Mouse (Mus musculus) gastrocnemius, adult 2 months (tissue): ENCODE data around the gene Apc2. TPM values are rescaled to one million over a fixed set of nuclear protein-coding genes. Genes with fewer than 3 reads are reported as not detected.

Experiments
- DNase-seq: peaks from one replicate; pipeline ENCODE4 v3.0.0; 2022
- H3K27ac ChIP-seq: fragments of 200-600 bp; 2 replicates; pipeline ENCODE4 v1.8.1; 2022; ENCODE audit warnings: mild to moderate bottlenecking
- H3K4me3 ChIP-seq: fragments of 200-600 bp; 2 replicates; pipeline ENCODE4 v1.8.1; 2022; ENCODE audit warnings: mild to moderate bottlenecking, moderate library complexity
- CTCF ChIP-seq: fragments of 200-600 bp; IDR thresholded peaks from 2 replicates; pipeline ENCODE4 v1.8.1; 2022; ENCODE audit warnings: antibody characterized with exemption, mild to moderate bottlenecking, moderate library complexity
- intact Hi-C: fragments of 180-260 bp; cut with DNase I; formaldehyde crosslinking; loops from one replicate; pipeline ENCODE4 v1.15.1; 2025
- microRNA-seq: library from miRNA; unstranded; fragments of <30 nt; microRNA quantifications from one replicate; pipeline ENCODE4 v1.2.0, GENCODE M21; 2021
- total RNA-seq, 2 experiments: library from RNA; stranded (reverse); gene quantifications; 2 replicates each; pipeline ENCODE4 v1.2.3; 2021

The Apc2 gene
- total RNA-seq, 2 experiments from 2014 or later = 0.20 to 0.77 TPM

- Histone ChIP-seq H3K4me3 (peak overlapping the region; percentile 72), H3K27ac (peak overlapping the region; percentile 88)
- DNase-seq = peak; percentile 77
- TF ChIP-seq CTCF = no peak
- intact Hi-C loops = no loop called here
These were observed 51.8 kb downstream of the Apc2 start for GRCm38 (mm10) chr10:80347514-80347967.

GRCm38 (mm10) chr10:80348244-80348781 lies 52.5 kb downstream of the Apc2 start, which contains the start of gene Adamtsl5:
Adamtsl5 (minus strand) TSS chr10:80348412.
- H3K27ac ChIP-seq = peak within 1 kb of the TSS; percentile 88
- TF ChIP-seq CTCF = peak; percentile 93
- intact Hi-C loops = loop anchor here (1.0 kb wide), 1 partner anchor 53 kb away; the partner anchor contains the start of gene Apc2
- DNase-seq = peak; percentile 89
- peak within 1 kb of the TSS; percentile 72 for H3K4me3 ChIP-seq

GRCm38 (mm10) chr10:80348981-80349380 lies 53.2 kb downstream of the Apc2 start:
- no peak for TF ChIP-seq CTCF
- intact Hi-C loops = loop anchor here (1.0 kb wide), 1 partner anchor 54 kb away; the partner anchor contains the start of gene Apc2
- DNase-seq = peak; percentile 73
- peak overlapping the region; percentile 72 for H3K4me3 ChIP-seq
- peak overlapping the region; percentile 88 for H3K27ac ChIP-seq

- Histone ChIP-seq H3K4me3 (no peak overlapping the region), H3K27ac (no peak overlapping the region)
- TF ChIP-seq CTCF = peak; percentile 98
- intact Hi-C loops = loop anchor here (1.0 kb wide), 1 partner anchor 24 kb away; no protein-coding TSS in a partner anchor
- DNase-seq = peak; percentile 90
These were observed 54.5 kb downstream of the Apc2 start for GRCm38 (mm10) chr10:80350292-80350691.

- no peak overlapping the region for H3K4me3 ChIP-seq
- intact Hi-C loops = no loop called here
- no peak for DNase-seq
- TF ChIP-seq CTCF = no peak
- H3K27ac ChIP-seq = no peak overlapping the region
These were observed 56.1 kb downstream of the Apc2 start for GRCm38 (mm10) chr10:80351896-80352295.

- Histone ChIP-seq H3K27ac (no peak overlapping the region), H3K4me3 (no peak overlapping the region)
- intact Hi-C loops = no loop called here
- no peak for DNase-seq
- TF ChIP-seq CTCF = no peak
These were observed 57.0 kb downstream of the Apc2 start for GRCm38 (mm10) chr10:80352727-80353126.

- TF ChIP-seq CTCF = no peak
- Histone ChIP-seq H3K27ac (no peak overlapping the region), H3K4me3 (no peak overlapping the region)
- no peak for DNase-seq
- intact Hi-C loops = no loop called here
These were observed 59.7 kb downstream of the Apc2 start for GRCm38 (mm10) chr10:80355431-80355830.

GRCm38 (mm10) chr10:80356001-80356682 lies 60.4 kb downstream of the Apc2 start, which contains the start of gene Plk5:
Plk5 (plus strand) TSS chr10:80356459.
- H3K4me3 ChIP-seq = peak within 1 kb of the TSS; percentile 44
- DNase-seq = no peak
- TF ChIP-seq CTCF = no peak
- intact Hi-C loops = no loop called here
- H3K27ac ChIP-seq = no peak within 1 kb of the TSS

GRCm38 (mm10) chr10:80356737-80357136 lies 61.0 kb downstream of the Apc2 start:
- TF ChIP-seq CTCF = no peak
- intact Hi-C loops = no loop called here
- Histone ChIP-seq H3K27ac (no peak overlapping the region), H3K4me3 (peak overlapping the region; percentile 44)
- no peak for DNase-seq

- intact Hi-C loops = no loop called here
- H3K4me3 ChIP-seq = peak overlapping the region; percentile 54; the same call in 1 of the 2 replicates
These were observed 61.6 kb downstream of the Apc2 start for GRCm38 (mm10) chr10:80357336-80357735.

GRCm38 (mm10) chr10:80357994-80358639 lies 62.3 kb downstream of the Apc2 start:
- Histone ChIP-seq H3K4me3 (peak overlapping the region; percentile 54), H3K27ac (no peak overlapping the region)
- DNase-seq = peak; percentile 57
- peak; percentile 4; the same call in 1 of the 2 replicates for TF ChIP-seq CTCF
- intact Hi-C loops = no loop called here

More at GRCm38 (mm10) chr10:80357336-80357735, 61.6 kb downstream of the Apc2 start:
- no peak for TF ChIP-seq CTCF
- no peak for DNase-seq
- no peak overlapping the region for H3K27ac ChIP-seq

GRCm38 (mm10) chr10:80363734-80364133 lies 68.0 kb downstream of the Apc2 start:
- H3K27ac ChIP-seq = no peak overlapping the region
- no peak overlapping the region for H3K4me3 ChIP-seq
- no peak for DNase-seq
- intact Hi-C loops = no loop called here
- no peak for TF ChIP-seq CTCF

GRCm38 (mm10) chr10:80365736-80366135 lies 70.0 kb downstream of the Apc2 start:
- Histone ChIP-seq H3K4me3 (no peak overlapping the region), H3K27ac (no peak overlapping the region)
- TF ChIP-seq CTCF = no peak
- no peak for DNase-seq
- intact Hi-C loops = no loop called here

Small RNA genes lying within 50 kb of the gene (microRNA-seq; reads per million reads assigned to microRNA genes)
- gene Mir6911 = not detected

Other genes starting within 250 kb of the Apc2 start
- gene Gpx4, start 248.8 kb upstream of the Apc2 start, total RNA-seq = 100 to 1,000 TPM; 552 to 603 TPM
- gene Sbno2, start 190.4 kb upstream of the Apc2 start, total RNA-seq = 1 to 10 TPM; 6.2 to 7.1 TPM
- gene Stk11, start 180.2 kb upstream of the Apc2 start, total RNA-seq = 100 to 1,000 TPM; 144 to 153 TPM
- gene Atp5d, start 157.3 kb upstream of the Apc2 start, total RNA-seq = 100 to 1,000 TPM; 535 to 725 TPM
- 1 to 10 TPM; 1.8 to 2.3 TPM for gene Cbarp, start 155.1 kb upstream of the Apc2 start, total RNA-seq
- gene Midn, start 147.7 kb upstream of the Apc2 start, total RNA-seq = 10 to 100 TPM; 34.3 to 39.8 TPM
- gene Cirbp, start 130.0 kb upstream of the Apc2 start, total RNA-seq = 10 to 100 TPM; 22.1 to 30.7 TPM
- 1 to 10 TPM; 6.6 to 7.1 TPM for gene 1600002K03Rik, start 123.0 kb upstream of the Apc2 start, total RNA-seq
- under 1 TPM; 0.23 to 0.73 TPM for gene Efna2, start 116.5 kb upstream of the Apc2 start, total RNA-seq
- gene Mum1, start 69.5 kb upstream of the Apc2 start, total RNA-seq = 10 to 100 TPM; 12.2 to 19.2 TPM
- gene Ndufs7, start 46.9 kb upstream of the Apc2 start, total RNA-seq = 100 to 1,000 TPM; 496 to 663 TPM
- 10 to 100 TPM; 14.0 to 28.5 TPM for gene Gamt, start 35.0 kb upstream of the Apc2 start, total RNA-seq
- 10 to 100 TPM; 34.2 to 38.4 TPM for gene Dazap1, start 34.5 kb upstream of the Apc2 start, total RNA-seq
- 100 to 1,000 TPM; 634 to 773 TPM for gene Rps15, start 3.5 kb upstream of the Apc2 start, total RNA-seq
- 1 to 10 TPM; 5.7 to 8.1 TPM for gene 2310011J03Rik, start 24.6 kb downstream of the Apc2 start, total RNA-seq
- gene Pcsk4, start 33.5 kb downstream of the Apc2 start, total RNA-seq = 1 to 10 TPM in 1 of 2 experiments, under 1 TPM in 1; 0.84 to 1.0 TPM
- 1 to 10 TPM; 1.5 to 2.5 TPM for gene Reep6, start 34.0 kb downstream of the Apc2 start, total RNA-seq
- gene Adamtsl5, start 52.4 kb downstream of the Apc2 start, total RNA-seq = 10 to 100 TPM; 26.2 to 43.3 TPM
- under 1 TPM; 0.10 to 0.45 TPM for gene Plk5, start 60.5 kb downstream of the Apc2 start, total RNA-seq
- gene Mex3d, start 91.7 kb downstream of the Apc2 start, total RNA-seq = 1 to 10 TPM; 4.7 to 5.1 TPM
- 100 to 1,000 TPM; 105 to 116 TPM for gene Mbd3, start 103.6 kb downstream of the Apc2 start, total RNA-seq
- 1,000 to 10,000 TPM in 1 of 2 experiments, 100 to 1,000 TPM in 1; 776 to 1,068 TPM for gene Uqcr11, start 110.9 kb downstream of the Apc2 start, total RNA-seq
- gene Tcf3, start 137.7 kb downstream of the Apc2 start, total RNA-seq = 10 to 100 TPM; 11.1 to 12.0 TPM
- not detected for gene Onecut3, start 198.9 kb downstream of the Apc2 start, total RNA-seq
- gene Atp8b3, start 243.1 kb downstream of the Apc2 start, total RNA-seq = not detected